Mouse (Mus musculus) CD4-positive naive resting alpha-beta T cell, adult 76 days (primary cell): ENCODE measurements around the gene Trim63. TPM values are rescaled to one million over a fixed set of nuclear protein-coding genes. Genes with fewer than 3 reads are reported as not detected.

ENCODE experiments used
- total RNA-seq: library from RNA; stranded (reverse); gene quantifications from one replicate; pipeline ENCODE4 v1.2.4, GENCODE M21; 2023

Trim63 gene
- not detected for total RNA-seq

GRCm38 (mm10) chr4:134314876-134315275 lies at the start of gene Trim63:
Trim63 (plus strand) TSS chr4:134315120.

GRCm38 (mm10) chr4:134287575-134288025 lies 27.3 kb upstream of the Trim63 start, which contains the start of gene Pdik1l:
Pdik1l (minus strand) TSS chr4:134287895.

GRCm38 (mm10) chr4:134343071-134344031 lies 28.4 kb downstream of the Trim63 start, which contains the start of gene Slc30a2:
Slc30a2 (plus strand) TSS chr4:134343181.

Other genes with a start within 250 kb of the Trim63 start
- gene Cd52, start 220.0 kb upstream of the Trim63 start, total RNA-seq = 832 TPM
- 60.9 TPM for gene Ubxn11, start 212.6 kb upstream of the Trim63 start, total RNA-seq
- 417 TPM for gene Sh3bgrl3, start 186.3 kb upstream of the Trim63 start, total RNA-seq
- gene Cep85, start 128.0 kb upstream of the Trim63 start, total RNA-seq = 29.9 TPM
- gene Gm7534, start 112.1 kb upstream of the Trim63 start, total RNA-seq = not detected
- gene Catsper4, start 87.7 kb upstream of the Trim63 start, total RNA-seq = not detected
- gene Cnksr1, start 76.7 kb upstream of the Trim63 start, total RNA-seq = 0.50 TPM
- gene E130218I03Rik, start 71.5 kb upstream of the Trim63 start, total RNA-seq = not detected
- 19.8 TPM for gene Zfp593, start 69.5 kb upstream of the Trim63 start, total RNA-seq
- not detected for gene Gm30191, start 68.2 kb upstream of the Trim63 start, total RNA-seq
- not detected for gene Grrp1, start 61.0 kb upstream of the Trim63 start, total RNA-seq
- gene Pdik1l, start 27.2 kb upstream of the Trim63 start, total RNA-seq = 13.3 TPM
- not detected for gene Slc30a2, start 28.1 kb downstream of the Trim63 start, total RNA-seq
- gene Extl1, start 68.7 kb downstream of the Trim63 start, total RNA-seq = 0.73 TPM
- 1.9 TPM for gene Pafah2, start 81.2 kb downstream of the Trim63 start, total RNA-seq
- 44.4 TPM for gene Stmn1, start 153.2 kb downstream of the Trim63 start, total RNA-seq
- 20.9 TPM for gene Paqr7, start 181.6 kb downstream of the Trim63 start, total RNA-seq
- 0.44 TPM for gene Aunip, start 195.9 kb downstream of the Trim63 start, total RNA-seq
- 50.8 TPM for gene Mtfr1l, start 220.3 kb downstream of the Trim63 start, total RNA-seq
- gene Selenon, start 237.0 kb downstream of the Trim63 start, total RNA-seq = 5.3 TPM